Mouse (Mus musculus) forebrain, embryonic 11.5 days (tissue): Measurements from ENCODE around the gene Plxna3. TPM values are rescaled to one million over a fixed set of nuclear protein-coding genes. Genes with fewer than 3 reads are reported as not detected.
"Not testable (repeated sequence)": the region's sequence is repeated elsewhere in the genome, so short reads cannot be mapped to it uniquely, and the experiment has no call there.

ENCODE experiments used
- ATAC-seq: fragments of 200-750 bp; cut with Nextera tagmentation; replicated peaks from 2 replicates; pipeline ENCODE4 v1.8.0; 2017; ENCODE audit warnings: moderate TSS enrichment; ENCODE audit not compliant: low FRiP score
- DNase-seq: peaks from one replicate; pipeline ENCODE4 v3.0.0-alpha.2; 2017; ENCODE audit warnings: low spot score
- H3K27ac ChIP-seq: fragments of 300-500 bp; sonication (generic); 2 replicates; pipeline ENCODE4 v1.5.1; 2014; ENCODE audit warnings: low read depth, low read length
- H3K27me3 ChIP-seq: fragments of 300-500 bp; sonication (generic); 2 replicates; pipeline ENCODE4 v1.6.1; 2014; ENCODE audit warnings: mild to moderate bottlenecking, low read length, mixed read lengths; ENCODE audit not compliant: control insufficient read depth, insufficient read depth
- H3K36me3 ChIP-seq: fragments of 300-500 bp; sonication (generic); 2 replicates; pipeline ENCODE4 v1.6.1; 2014; ENCODE audit warnings: mild to moderate bottlenecking, low read length, moderate library complexity, mixed read lengths; ENCODE audit not compliant: control insufficient read depth, insufficient read depth
- H3K4me1 ChIP-seq: fragments of 300-500 bp; sonication (generic); replicated peaks from 2 replicates; pipeline ENCODE4 v1.6.1; 2014; ENCODE audit warnings: low read length, mixed read lengths; ENCODE audit not compliant: control insufficient read depth, insufficient read depth
- H3K4me2 ChIP-seq: fragments of 300-500 bp; sonication (generic); 2 replicates; pipeline ENCODE4 v1.6.1; 2014; ENCODE audit warnings: low read depth, mild to moderate bottlenecking, low read length, moderate library complexity, mixed read lengths; ENCODE audit not compliant: severe bottlenecking
- H3K4me3 ChIP-seq: fragments of 300-500 bp; sonication (generic); 2 replicates; pipeline ENCODE4 v1.5.1; 2014; ENCODE audit warnings: low read depth, low read length
- H3K9ac ChIP-seq: fragments of 300-500 bp; sonication (generic); 2 replicates; pipeline ENCODE4 v1.6.1; 2014; ENCODE audit warnings: low read length
- H3K9me3 ChIP-seq: fragments of 300-500 bp; sonication (generic); 2 replicates; pipeline ENCODE4 v1.6.1; 2016; ENCODE audit warnings: low read length, mixed read lengths; ENCODE audit not compliant: control insufficient read depth
- whole genome bisulfite sequencing: fragments of 180-500 bp; shearing (Covaris S2); extraction: QIAGEN DNeasy Blood & Tissue Kit; methylation state at CpG from one replicate; pipeline ENCODE4 v1.1.7; 2014; 5-methylcytosine and 5-hydroxymethylcytosine counted together
- polyA plus RNA-seq: library from polyadenylated mRNA; unstranded; fragments of >200 nt; fragmentation: Nextera tagmentation; extraction: Ambion mirVana; gene quantifications from 2 replicates; pipeline ENCODE4 v1.2.1, GENCODE M21; 2014

Gene Plxna3
- polyA plus RNA-seq, 1 experiment from 2014 or later = 28.3 TPM

DNA sequence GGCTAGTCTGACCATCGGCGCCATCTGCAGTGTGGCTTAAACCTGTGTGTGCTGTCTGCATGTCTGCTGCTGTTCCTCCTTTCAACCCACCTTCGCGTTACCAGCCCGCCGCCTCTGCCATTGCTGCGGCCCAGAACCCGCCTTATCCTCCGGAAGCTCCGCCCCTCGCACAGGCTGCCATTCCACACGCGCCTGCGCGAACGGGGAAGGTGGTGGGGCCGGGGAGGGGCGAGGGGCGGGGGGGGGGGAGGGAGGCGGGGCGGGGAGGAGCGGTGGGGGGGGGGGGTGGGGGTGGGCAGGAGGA lies 24.6 kb downstream of the Plxna3 start, which contains the start of gene Lage3:
Gene Lage3 (minus strand): TSS at position 152 of the 304 bp plus-strand sequence.
- Histone ChIP-seq H3K4me3 (peak within 1 kb of the TSS; percentile 35), H3K27ac (no peak within 1 kb of the TSS)

DNA sequence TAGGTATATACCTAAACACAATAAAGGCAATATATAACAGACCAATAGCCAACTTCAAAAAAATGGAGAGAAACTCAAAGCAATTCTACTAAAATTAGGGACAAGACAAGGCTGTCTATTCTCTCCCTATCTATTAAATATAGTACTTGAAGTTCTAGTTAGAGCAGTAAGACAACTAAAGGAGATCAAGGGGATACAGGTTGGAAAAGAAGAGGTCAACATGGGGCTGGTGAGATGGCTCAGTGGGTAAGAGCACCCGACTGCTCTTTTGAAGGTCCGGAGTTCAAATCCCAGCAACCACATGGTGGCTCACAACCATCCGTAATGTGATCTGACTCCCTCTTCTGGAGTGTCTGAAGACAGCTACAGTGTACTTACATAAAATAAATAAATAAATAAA lies 28.2 kb downstream of the Plxna3 start:
- H3K27me3 ChIP-seq, H3K4me1 ChIP-seq, DNase-seq, H3K9ac ChIP-seq, ATAC-seq, H3K4me3 ChIP-seq, H3K9me3 ChIP-seq, H3K36me3 ChIP-seq, H3K27ac ChIP-seq, H3K4me2 ChIP-seq: not testable (repeated sequence)
- WGBS = 85% methylated on average over 2 of the region's 3 CpGs

More for the DNA sequence above, 24.6 kb downstream of the Plxna3 start, which contains the start of gene Lage3:
- Histone ChIP-seq H3K4me2 (peak within 1 kb of the TSS; percentile 55), H3K27me3 (no peaks in the 10 kb centered on the region), H3K9me3 (no peaks in the 10 kb centered on the region), H3K9ac (peak within 1 kb of the TSS; percentile 48), H3K36me3 (no peaks in the 10 kb centered on the region), H3K4me1 (no peaks in the 10 kb centered on the region)
- WGBS = 26% methylated on average over 15 of the region's 22 CpGs
- DNase-seq (peak; percentile 80), ATAC-seq (peak; percentile 86)

- Histone ChIP-seq H3K9me3 (no peaks in the 10 kb centered on the region), H3K4me3 (no peak overlapping the region), H3K27me3 (no peaks in the 10 kb centered on the region), H3K27ac (no peak overlapping the region), H3K4me2 (no peak overlapping the region), H3K36me3 (no peaks in the 10 kb centered on the region), H3K9ac (no peak overlapping the region), H3K4me1 (no peaks in the 10 kb centered on the region)
- 49% methylated on average over 11 of the region's 11 CpGs for WGBS
- ATAC-seq = no peak
- DNase-seq = no peak
Measured at GRCm38 (mm10) chrX:74359171-74359570, 30.3 kb downstream of the Plxna3 start.

- Histone ChIP-seq H3K4me1 (no peaks in the 10 kb centered on the region), H3K4me3 (peak overlapping the region; percentile 45), H3K27ac (no peak overlapping the region), H3K36me3 (no peaks in the 10 kb centered on the region), H3K9ac (peak overlapping the region; percentile 69), H3K9me3 (no peaks in the 10 kb centered on the region), H3K27me3 (no peaks in the 10 kb centered on the region), H3K4me2 (peak overlapping the region; percentile 63)
- WGBS = 77% methylated on average over 10 of the region's 10 CpGs
- ATAC-seq = no peak
- DNase-seq = no peak
Measured at GRCm38 (mm10) chrX:74367512-74367911, 38.6 kb downstream of the Plxna3 start.

DNA sequence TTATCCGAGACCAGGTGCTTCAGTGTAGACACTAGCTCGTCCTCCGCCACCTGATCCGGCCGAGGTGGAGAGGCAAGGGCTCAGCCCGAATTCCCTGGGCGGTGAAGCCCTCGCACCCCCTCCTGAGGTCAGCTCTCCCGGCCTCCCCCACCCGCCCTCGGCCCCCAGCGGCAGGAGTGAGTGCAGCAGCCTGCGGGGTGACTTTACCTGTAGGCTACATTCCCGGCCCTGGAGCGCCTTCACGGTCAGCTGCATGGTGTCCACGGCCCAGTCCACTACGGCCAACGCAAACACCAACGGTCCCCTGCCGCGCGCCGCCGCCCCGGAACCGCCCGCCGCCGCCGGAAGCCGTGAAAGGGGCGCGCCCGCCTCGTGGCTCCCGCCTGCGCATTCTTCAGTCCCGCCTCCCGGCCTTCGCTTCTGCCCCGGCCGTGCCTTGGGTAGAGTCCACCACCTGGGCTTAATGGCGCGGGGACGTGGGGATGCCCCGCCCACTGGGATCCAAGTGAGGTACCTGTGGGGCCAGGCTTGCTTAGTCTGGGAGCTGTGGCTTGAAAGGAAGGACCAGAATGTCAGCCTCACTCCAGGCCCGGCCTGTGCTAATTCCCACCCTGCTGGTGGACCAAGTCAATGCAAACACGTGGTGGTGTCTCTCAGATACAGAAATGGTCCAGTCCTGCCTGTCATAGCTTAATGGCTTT lies 39.5 kb downstream of the Plxna3 start:
- H3K9me3 ChIP-seq = no peaks in the 10 kb centered on the region
- H3K4me1 ChIP-seq = no peaks in the 10 kb centered on the region
- no peak overlapping the region for H3K27ac ChIP-seq
- DNase-seq (peak; percentile 77), ATAC-seq (peak; percentile 72)
- no peaks in the 10 kb centered on the region for H3K27me3 ChIP-seq
- peak overlapping the region; percentile 63 for H3K4me2 ChIP-seq
- H3K36me3 ChIP-seq = no peaks in the 10 kb centered on the region
- peak overlapping the region; percentile 45 for H3K4me3 ChIP-seq
- peak overlapping the region; percentile 69 for H3K9ac ChIP-seq
- 10% methylated on average over 39 of the region's 49 CpGs for WGBS

DNA sequence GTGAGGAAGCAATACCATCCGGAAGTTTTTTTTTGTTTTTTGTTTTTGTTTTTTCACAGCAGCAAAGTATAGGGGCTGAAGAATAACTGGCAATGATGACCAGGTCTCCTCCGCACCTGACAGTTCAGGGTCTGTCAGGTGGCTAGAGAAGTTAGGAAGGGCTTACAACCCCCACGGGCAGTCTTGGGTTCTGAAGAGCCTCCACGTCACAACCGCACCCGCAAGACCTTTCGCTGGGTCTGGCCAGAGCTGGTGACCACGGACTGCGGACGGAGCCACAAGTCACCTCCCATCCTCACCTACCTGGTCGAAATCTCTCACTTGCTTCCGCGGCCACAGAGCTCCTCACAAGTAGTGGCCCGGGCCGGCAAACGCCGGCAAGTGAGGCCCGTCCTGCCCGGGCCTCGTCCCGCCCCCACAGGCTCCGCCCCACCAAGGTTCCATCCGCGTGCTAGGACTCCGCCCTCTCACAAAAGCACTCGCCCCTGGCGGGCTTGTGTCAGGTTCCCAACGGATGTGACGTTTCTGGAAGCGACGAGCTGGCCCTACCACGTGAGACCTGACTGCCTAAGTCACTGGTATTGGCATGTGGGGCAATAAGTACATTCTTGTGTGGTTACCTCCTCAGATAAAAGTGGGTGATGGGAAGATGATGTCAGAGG lies 44.2 kb downstream of the Plxna3 start, which contains the start of the genes Ubl4a and Slc10a3:
Gene Ubl4a (minus strand): TSS at position 331 of the 662 bp plus-strand sequence.
Gene Slc10a3 (minus strand): TSS at position 462 of the 662 bp plus-strand sequence.
- Histone ChIP-seq H3K9me3 (no peaks in the 10 kb centered on the region), H3K4me1 (no peaks in the 10 kb centered on the region), H3K9ac (peak within 1 kb of the TSS; percentile 51), H3K4me3 (peak within 1 kb of the TSS; percentile 34), H3K36me3 (no peaks in the 10 kb centered on the region), H3K4me2 (peak within 1 kb of the TSS; percentile 57), H3K27me3 (no peaks in the 10 kb centered on the region), H3K27ac (no peak within 1 kb of the TSS)
- ATAC-seq (peak; percentile 93), DNase-seq (peak; percentile 89)
- WGBS = 12% methylated on average over 32 of the region's 32 CpGs

- H3K36me3 ChIP-seq = no peaks in the 10 kb centered on the region
- 68% methylated on average over 2 of the region's 2 CpGs for WGBS
- no peak overlapping the region for H3K27ac ChIP-seq
- H3K9me3 ChIP-seq = no peaks in the 10 kb centered on the region
- ATAC-seq (no peak), DNase-seq (no peak)
- H3K9ac ChIP-seq = no peak overlapping the region
- H3K4me2 ChIP-seq = no peak overlapping the region
- H3K4me3 ChIP-seq = no peak overlapping the region
- H3K4me1 ChIP-seq = no peaks in the 10 kb centered on the region
- no peaks in the 10 kb centered on the region for H3K27me3 ChIP-seq
Measured at GRCm38 (mm10) chrX:74384451-74384850, 55.6 kb downstream of the Plxna3 start.

GRCm38 (mm10) chrX:74388153-74388552 lies 59.3 kb downstream of the Plxna3 start:
- ATAC-seq = no peak
- DNase-seq = no peak
- Histone ChIP-seq H3K9ac (no peak overlapping the region), H3K4me1 (no peaks in the 10 kb centered on the region), H3K36me3 (no peaks in the 10 kb centered on the region), H3K27ac (no peak overlapping the region), H3K9me3 (no peaks in the 10 kb centered on the region), H3K4me3 (no peak overlapping the region), H3K27me3 (no peaks in the 10 kb centered on the region), H3K4me2 (no peak overlapping the region)
